Comparison of ENCODE assay signal across 8 mouse cellular contexts in the genomic region with DNA sequence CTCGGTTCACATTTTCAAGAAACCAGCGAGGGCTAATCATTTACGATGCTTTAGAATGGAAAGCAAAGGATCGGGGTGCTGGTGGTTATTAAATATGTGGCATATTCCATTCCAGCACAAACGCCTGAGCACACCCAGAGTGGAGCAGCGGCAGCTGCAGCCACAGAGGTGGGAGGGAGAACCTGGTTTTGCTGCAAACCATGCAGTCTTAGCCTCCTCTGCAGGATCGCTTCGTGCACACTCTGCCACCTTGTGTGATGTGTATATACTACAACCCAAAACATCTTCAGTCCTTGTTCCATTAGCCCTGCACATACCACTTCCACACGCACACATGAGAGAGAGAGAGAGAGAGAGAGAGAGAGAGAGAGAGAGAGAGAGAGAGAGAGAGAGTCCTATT.
DNase-seq lines count a peak whose midpoint lies in the region; ATAC-seq and TF ChIP-seq lines count a peak whose summit lies in the region.

No protein-coding gene starts in this region.

- peak; percentile 90 for ATAC-seq in lung, embryonic 16.5 days (ENCODE audit: low read depth)
- ATAC-seq in hindbrain, postnatal 0 days: peak; percentile 94
- peak; percentile 88; the same call in 1 of the 2 replicates for ATAC-seq in limb, embryonic 11.5 days (ENCODE audit: insufficient number of reproducible peaks, low FRiP score, low TSS enrichment, low read depth)
- ATAC-seq in monocyte, adult 5-6 weeks (replicated peaks; ENCODE audit: insufficient number of reproducible peaks, low FRiP score, low TSS enrichment, poor library complexity, severe bottlenecking): no peak

- peak; percentile 83 for TF ChIP-seq CTCF in hindbrain, postnatal 0 days (IDR thresholded peaks at IDR 0.05; ENCODE audit: low read depth)

- peak overlapping the region; percentile 29; the same call in 1 of the 2 replicates for H3K4me2 ChIP-seq in lung, embryonic 16.5 days (ENCODE audit: low read depth, low read length)
- peak overlapping the region; percentile 38 for H3K4me2 ChIP-seq in hindbrain, postnatal 0 days (ENCODE audit: low read depth, low read length)
- no peak overlapping the region for H3K4me2 ChIP-seq in limb, embryonic 11.5 days (ENCODE audit: low read depth, severe bottlenecking)

- H3K36me3 ChIP-seq in lung, embryonic 16.5 days (ENCODE audit: control insufficient read depth, insufficient read depth, low read length): no peaks in the 10 kb centered on the region
- H3K36me3 ChIP-seq in hindbrain, postnatal 0 days (ENCODE audit: insufficient read depth, low read length): no peaks in the 10 kb centered on the region
- H3K36me3 ChIP-seq in limb, embryonic 11.5 days (ENCODE audit: control insufficient read depth, insufficient read depth, low read length): no peaks in the 10 kb centered on the region

- no peaks in the 10 kb centered on the region for H3K9me3 ChIP-seq in lung, embryonic 16.5 days (ENCODE audit: control insufficient read depth, low read length)
- H3K9me3 ChIP-seq in hindbrain, postnatal 0 days (ENCODE audit: low read length): no peaks in the 10 kb centered on the region
- no peaks in the 10 kb centered on the region for H3K9me3 ChIP-seq in limb, embryonic 11.5 days (ENCODE audit: control insufficient read depth, low read length)

- H3K9ac ChIP-seq in lung, embryonic 16.5 days (ENCODE audit: low read length): 0 out of 2 replicates have a peak overlapping the region, but pooled peaks have one; percentile 46
- H3K9ac ChIP-seq in hindbrain, postnatal 0 days (replicated peaks; ENCODE audit: low read length): no peak overlapping the region
- H3K9ac ChIP-seq in limb, embryonic 11.5 days (ENCODE audit: low read length): no peak overlapping the region

- WGBS in lung, embryonic 16.5 days: 23% methylated on average over 9 of the region's 9 CpGs
- WGBS in hindbrain, postnatal 0 days: 26% methylated on average over 9 of the region's 9 CpGs
- WGBS in limb, embryonic 11.5 days: 42% methylated on average over 9 of the region's 9 CpGs

- DNase-seq in lung, adult 18-20 months: no peak
- DNase-seq in cerebellum, adult 9-10 months: peak; percentile 43
- DNase-seq in forelimb bud, embryonic 11.5 days (ENCODE audit: low read depth, low spot score): peak; percentile 59
- peak; percentile 91 for DNase-seq in hindbrain, postnatal 0 days (ENCODE audit: low spot score)
- DNase-seq in limb, embryonic 11.5 days (ENCODE audit: low spot score): peak; percentile 73
- peak; percentile 77 to 82 for DNase-seq in right cerebral cortex, postnatal 10 days (ENCODE audit: low spot score in 2 of 2)

- H3K27me3 ChIP-seq in lung, embryonic 16.5 days (ENCODE audit: control insufficient read depth, insufficient read depth, low read depth, low read length): no peaks in the 10 kb centered on the region
- no peaks in the 10 kb centered on the region for H3K27me3 ChIP-seq in hindbrain, postnatal 0 days (ENCODE audit: insufficient read depth, low read length)
- no peaks in the 10 kb centered on the region for H3K27me3 ChIP-seq in limb, embryonic 11.5 days (ENCODE audit: control insufficient read depth, insufficient read depth, low read length)

- H3K4me3 ChIP-seq in lung, embryonic 16.5 days (ENCODE audit: low read length): no peak overlapping the region
- H3K4me3 ChIP-seq in hindbrain, postnatal 0 days (ENCODE audit: low read length): no peak overlapping the region
- H3K4me3 ChIP-seq in limb, embryonic 11.5 days (ENCODE audit: low read depth, low read length): no peak overlapping the region

- H3K4me1 ChIP-seq in lung, embryonic 16.5 days (replicated peaks; ENCODE audit: control insufficient read depth, insufficient read depth, low read length): 0 out of 2 replicates have a peak, but pooled peaks cover 5% of the 10 kb centered on the region
- H3K4me1 ChIP-seq in hindbrain, postnatal 0 days (ENCODE audit: insufficient read depth, low read length): no peaks in the 10 kb centered on the region
- H3K4me1 ChIP-seq in limb, embryonic 11.5 days (ENCODE audit: control insufficient read depth, insufficient read depth, low read length): 0 out of 2 replicates have a peak, but pooled peaks cover 2% of the 10 kb centered on the region

- H3K27ac ChIP-seq in lung, embryonic 16.5 days (ENCODE audit: low read length): no peak overlapping the region
- H3K27ac ChIP-seq in hindbrain, postnatal 0 days: peak overlapping the region; percentile 32; the same call in 1 of the 2 replicates
- H3K27ac ChIP-seq in limb, embryonic 11.5 days (replicated peaks; ENCODE audit: low read depth, low read length): no peak overlapping the region

Comparison
In these comparisons a context has a peak if more than half of its experiments do, and no peak if none do; other contexts are left out.
1. DNase-seq: peak in cerebellum, adult 9-10 months (single experiment), forelimb bud, embryonic 11.5 days (single experiment), hindbrain, postnatal 0 days (single experiment), limb, embryonic 11.5 days (single experiment) and right cerebral cortex, postnatal 10 days (2 of 2); none in lung, adult 18-20 months (0 of 2).